Mouse (Mus musculus): ENCODE results near the gene Fndc5. TPM values are rescaled to one million over a fixed set of nuclear protein-coding genes. Genes with fewer than 3 reads are reported as not detected.

Gene Fndc5
- polyA plus RNA-seq, 1 experiment from 2014 or later: 5.9 TPM

- peaks cover 9% of the 10 kb centered on the region; the same call in 1 of the 2 replicates for H3K4me1 ChIP-seq (replicated peaks; ENCODE audit: insufficient read depth, low read length)
Observed at GRCm38 (mm10) chr4:129106073-129106472, 30.7 kb upstream of the Fndc5 start.

GRCm38 (mm10) chr4:129107348-129107899, 29.4 kb upstream of the Fndc5 start:
- Histone ChIP-seq H3K36me3 (ENCODE audit: insufficient read depth, low read length) (no peaks in the 10 kb centered on the region), H3K9me3 (replicated peaks; ENCODE audit: low read length) (no peaks in the 10 kb centered on the region), H3K27me3 (ENCODE audit: insufficient read depth, low read length) (peaks cover 12% of the 10 kb centered on the region; the same call in 1 of the 2 replicates), H3K9ac (ENCODE audit: low read depth, low read length) (no peak overlapping the region), H3K4me3 (replicated peaks; ENCODE audit: low read depth, low read length) (no peak overlapping the region), H3K4me1 (replicated peaks; ENCODE audit: insufficient read depth, low read length) (peaks cover 15% of the 10 kb centered on the region; the same call in 1 of the 2 replicates), H3K27ac (no peak overlapping the region), H3K4me2 (ENCODE audit: low read length) (no peak overlapping the region)
- DNase-seq (ENCODE audit: low spot score) (no peak), ATAC-seq (replicated peaks; ENCODE audit: low FRiP score, low read depth) (no peak)
- WGBS: 65% methylated on average over 10 of the region's 10 CpGs
- no peak for TF ChIP-seq CTCF (IDR thresholded peaks at IDR 0.05; ENCODE audit: low read depth)

More at GRCm38 (mm10) chr4:129106073-129106472, 30.7 kb upstream of the Fndc5 start:
- ATAC-seq (replicated peaks; ENCODE audit: low FRiP score, low read depth) (no peak), DNase-seq (ENCODE audit: low spot score) (no peak)
- Histone ChIP-seq H3K27me3 (ENCODE audit: insufficient read depth, low read length) (peaks cover 12% of the 10 kb centered on the region; the same call in 1 of the 2 replicates), H3K27ac (no peak overlapping the region; the same call in 1 of the 2 replicates), H3K4me2 (ENCODE audit: low read length) (peak overlapping the region; percentile 53; the same call in 1 of the 2 replicates), H3K9ac (ENCODE audit: low read depth, low read length) (no peak overlapping the region), H3K9me3 (replicated peaks; ENCODE audit: low read length) (no peaks in the 10 kb centered on the region), H3K4me3 (replicated peaks; ENCODE audit: low read depth, low read length) (no peak overlapping the region), H3K36me3 (ENCODE audit: insufficient read depth, low read length) (no peaks in the 10 kb centered on the region)
- TF ChIP-seq CTCF (IDR thresholded peaks at IDR 0.05; ENCODE audit: low read depth): no peak
- WGBS: 35% methylated on average over 9 of the region's 9 CpGs

GRCm38 (mm10) chr4:129108624-129109023, 28.2 kb upstream of the Fndc5 start:
- H3K9me3 ChIP-seq (replicated peaks; ENCODE audit: low read length): no peaks in the 10 kb centered on the region
- H3K36me3 ChIP-seq (ENCODE audit: insufficient read depth, low read length): no peaks in the 10 kb centered on the region
- no peak for ATAC-seq (replicated peaks; ENCODE audit: low FRiP score, low read depth)
- 48% methylated on average over 7 of the region's 7 CpGs for WGBS
- no peak overlapping the region for H3K27ac ChIP-seq
- peaks cover 15% of the 10 kb centered on the region; the same call in 1 of the 2 replicates for H3K4me1 ChIP-seq (replicated peaks; ENCODE audit: insufficient read depth, low read length)
- no peak for TF ChIP-seq CTCF (IDR thresholded peaks at IDR 0.05; ENCODE audit: low read depth)
- no peak overlapping the region for H3K4me2 ChIP-seq (ENCODE audit: low read length)
- H3K27me3 ChIP-seq (ENCODE audit: insufficient read depth, low read length): peaks cover 10% of the 10 kb centered on the region; the same call in 1 of the 2 replicates
- DNase-seq (ENCODE audit: low spot score): no peak
- no peak overlapping the region for H3K4me3 ChIP-seq (replicated peaks; ENCODE audit: low read depth, low read length)
- no peak overlapping the region for H3K9ac ChIP-seq (ENCODE audit: low read depth, low read length)

GRCm38 (mm10) chr4:129110804-129111203, 26.0 kb upstream of the Fndc5 start:
- Histone ChIP-seq H3K4me2 (ENCODE audit: low read length) (no peak overlapping the region), H3K4me1 (replicated peaks; ENCODE audit: insufficient read depth, low read length) (peaks cover 8% of the 10 kb centered on the region; the same call in 1 of the 2 replicates), H3K9me3 (replicated peaks; ENCODE audit: low read length) (no peaks in the 10 kb centered on the region), H3K27ac (no peak overlapping the region), H3K36me3 (ENCODE audit: insufficient read depth, low read length) (no peaks in the 10 kb centered on the region), H3K4me3 (replicated peaks; ENCODE audit: low read depth, low read length) (no peak overlapping the region), H3K9ac (ENCODE audit: low read depth, low read length) (no peak overlapping the region), H3K27me3 (ENCODE audit: insufficient read depth, low read length) (peaks cover 7% of the 10 kb centered on the region; the same call in 1 of the 2 replicates)
- no peak for ATAC-seq (replicated peaks; ENCODE audit: low FRiP score, low read depth)
- DNase-seq (ENCODE audit: low spot score): no peak
- no peak for TF ChIP-seq CTCF (IDR thresholded peaks at IDR 0.05; ENCODE audit: low read depth)
- 85% methylated on average over 6 of the region's 6 CpGs for WGBS

GRCm38 (mm10) chr4:129111350-129111749, 25.4 kb upstream of the Fndc5 start:
- Histone ChIP-seq H3K9me3 (replicated peaks; ENCODE audit: low read length) (no peaks in the 10 kb centered on the region), H3K36me3 (ENCODE audit: insufficient read depth, low read length) (no peaks in the 10 kb centered on the region), H3K9ac (ENCODE audit: low read depth, low read length) (no peak overlapping the region), H3K4me2 (ENCODE audit: low read length) (no peak overlapping the region), H3K27ac (no peak overlapping the region), H3K4me3 (replicated peaks; ENCODE audit: low read depth, low read length) (no peak overlapping the region), H3K27me3 (ENCODE audit: insufficient read depth, low read length) (0 out of 2 replicates have a peak, but pooled peaks cover 4% of the 10 kb centered on the region), H3K4me1 (replicated peaks; ENCODE audit: insufficient read depth, low read length) (peaks cover 6% of the 10 kb centered on the region; the same call in 1 of the 2 replicates)
- peak; percentile 46 for DNase-seq (ENCODE audit: low spot score)
- ATAC-seq (replicated peaks; ENCODE audit: low FRiP score, low read depth): 0 out of 2 replicates have a peak, but pooled peaks have one; percentile 8
- peak; percentile 64 for TF ChIP-seq CTCF (IDR thresholded peaks at IDR 0.05; ENCODE audit: low read depth)
- WGBS: 48% methylated on average over 11 of the region's 11 CpGs

GRCm38 (mm10) chr4:129112231-129112630, 24.6 kb upstream of the Fndc5 start:
- H3K36me3 ChIP-seq (ENCODE audit: insufficient read depth, low read length): no peaks in the 10 kb centered on the region
- no peaks in the 10 kb centered on the region for H3K27me3 ChIP-seq (ENCODE audit: insufficient read depth, low read length)
- no peak overlapping the region for H3K4me3 ChIP-seq (replicated peaks; ENCODE audit: low read depth, low read length)
- no peaks in the 10 kb centered on the region for H3K9me3 ChIP-seq (replicated peaks; ENCODE audit: low read length)
- TF ChIP-seq CTCF (IDR thresholded peaks at IDR 0.05; ENCODE audit: low read depth): no peak
- H3K4me1 ChIP-seq (replicated peaks; ENCODE audit: insufficient read depth, low read length): peaks cover 6% of the 10 kb centered on the region; the same call in 1 of the 2 replicates
- no peak overlapping the region for H3K4me2 ChIP-seq (ENCODE audit: low read length)
- no peak overlapping the region for H3K27ac ChIP-seq
- no peak overlapping the region for H3K9ac ChIP-seq (ENCODE audit: low read depth, low read length)
- ATAC-seq (replicated peaks; ENCODE audit: low FRiP score, low read depth) (no peak), DNase-seq (ENCODE audit: low spot score) (no peak)
- 32% methylated on average over 13 of the region's 13 CpGs for WGBS

All from kidney, postnatal 0 days (tissue).